Mouse (Mus musculus): ENCODE data around the gene A030005K14Rik. TPM values are rescaled to one million over a fixed set of nuclear protein-coding genes. Genes with fewer than 3 reads are reported as not detected.
A peak's percentile ranks its signal among the peaks of the same experiment; 100 is the strongest.

Gene A030005K14Rik
- not detected in 2 replicates for polyA plus RNA-seq (2015; fragmentation: Nextera tagmentation; extraction: Ambion mirVana)

DNA sequence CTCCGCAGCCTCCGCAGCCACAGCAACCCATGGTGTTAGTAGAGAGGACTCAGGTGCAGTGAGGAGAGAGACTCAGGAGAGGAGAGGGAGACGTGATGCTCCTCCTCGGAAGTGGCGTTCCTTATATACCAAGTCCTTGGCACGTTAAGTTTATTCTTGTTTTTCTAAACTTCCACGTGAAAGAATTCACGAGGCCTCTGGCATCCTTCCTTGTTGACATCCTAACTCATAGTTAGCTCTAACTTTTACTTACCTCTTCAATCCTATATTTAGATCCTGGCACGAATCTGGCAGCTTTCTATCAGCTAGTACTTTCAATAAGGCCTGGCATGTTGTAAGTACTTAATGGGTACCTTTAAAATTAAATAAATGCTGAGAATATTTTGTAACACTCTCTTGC is at the start of gene A030005K14Rik:
Gene A030005K14Rik (minus strand): TSS at position 101 of the 400 bp plus-strand sequence.
- no peak for ATAC-seq (ENCODE audit: low read depth)
- no peak within 1 kb of the TSS for H3K9ac ChIP-seq
- H3K4me2 ChIP-seq: no peak within 1 kb of the TSS
- H3K27ac ChIP-seq (replicated peaks): no peak within 1 kb of the TSS
- H3K4me3 ChIP-seq: no peak within 1 kb of the TSS
- no peaks in the 10 kb centered on the region for H3K9me3 ChIP-seq
- no peaks in the 10 kb centered on the region for H3K4me1 ChIP-seq (replicated peaks)
- H3K36me3 ChIP-seq: no peaks in the 10 kb centered on the region
- H3K27me3 ChIP-seq: no peaks in the 10 kb centered on the region
- WGBS: 92% methylated on average over 9 of the region's 9 CpGs

DNA sequence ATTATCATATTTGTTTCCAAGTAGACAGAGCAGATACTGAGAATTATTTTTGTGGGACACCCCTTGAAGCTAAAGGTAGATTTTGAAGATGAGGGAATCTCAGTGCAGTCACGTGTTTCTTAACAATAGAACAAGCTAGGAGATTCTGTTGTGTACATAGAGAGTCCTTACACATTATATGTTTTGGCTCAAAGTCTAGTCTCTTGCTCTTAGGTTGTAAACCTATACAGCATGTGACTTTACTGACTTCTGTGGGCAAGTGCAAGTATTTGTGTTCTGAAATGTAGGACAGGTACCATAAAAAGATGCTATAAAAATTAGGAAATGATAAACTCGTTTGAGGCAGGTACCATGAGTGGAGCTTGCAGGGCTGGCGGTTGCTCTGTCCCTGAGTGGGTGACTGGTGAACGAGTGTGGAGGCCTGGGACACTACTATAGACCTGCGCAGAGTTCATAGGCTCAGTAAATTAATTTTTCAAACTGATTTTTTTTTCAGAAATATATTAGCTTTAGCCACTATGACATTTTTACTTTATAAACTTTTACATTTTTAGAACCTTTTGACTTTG is 48.3 kb upstream of the A030005K14Rik start:
- no peak overlapping the region for H3K9ac ChIP-seq
- H3K27ac ChIP-seq (replicated peaks): no peak overlapping the region
- no peaks in the 10 kb centered on the region for H3K27me3 ChIP-seq
- H3K9me3 ChIP-seq: no peaks in the 10 kb centered on the region
- H3K4me1 ChIP-seq (replicated peaks): no peaks in the 10 kb centered on the region
- no peak for ATAC-seq (ENCODE audit: low read depth)
- H3K4me3 ChIP-seq: no peak overlapping the region
- H3K36me3 ChIP-seq: no peaks in the 10 kb centered on the region
- H3K4me2 ChIP-seq: no peak overlapping the region
- 88% methylated on average over 5 of the region's 5 CpGs for WGBS

DNA sequence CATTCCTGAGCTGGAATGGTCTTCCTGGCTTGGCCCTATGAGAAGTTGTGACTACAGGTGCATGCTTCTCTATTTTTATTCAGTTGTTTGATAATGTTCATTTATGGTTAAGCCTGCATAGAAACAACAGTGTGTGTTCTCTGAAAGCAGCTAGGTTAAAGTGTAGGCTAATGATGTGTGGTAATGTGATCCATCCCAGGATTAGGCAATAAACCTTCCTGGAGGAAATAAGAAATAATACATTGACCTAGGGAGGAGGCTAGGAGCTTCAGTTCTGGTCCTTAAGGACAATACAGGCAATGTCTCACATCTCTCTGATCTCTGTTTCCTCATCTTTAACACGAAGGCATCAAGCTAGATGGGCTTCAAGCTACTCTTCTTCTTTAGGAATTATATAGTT is 46.3 kb upstream of the A030005K14Rik start:
- Histone ChIP-seq H3K9ac (no peak overlapping the region), H3K4me1 (replicated peaks) (peaks cover 9% of the 10 kb centered on the region), H3K27me3 (no peaks in the 10 kb centered on the region), H3K27ac (replicated peaks) (no peak overlapping the region), H3K4me3 (no peak overlapping the region), H3K4me2 (no peak overlapping the region), H3K9me3 (no peaks in the 10 kb centered on the region), H3K36me3 (no peaks in the 10 kb centered on the region)
- no peak for ATAC-seq (ENCODE audit: low read depth)
- WGBS: 51% methylated on average over 1 of the region's 1 CpGs

DNA sequence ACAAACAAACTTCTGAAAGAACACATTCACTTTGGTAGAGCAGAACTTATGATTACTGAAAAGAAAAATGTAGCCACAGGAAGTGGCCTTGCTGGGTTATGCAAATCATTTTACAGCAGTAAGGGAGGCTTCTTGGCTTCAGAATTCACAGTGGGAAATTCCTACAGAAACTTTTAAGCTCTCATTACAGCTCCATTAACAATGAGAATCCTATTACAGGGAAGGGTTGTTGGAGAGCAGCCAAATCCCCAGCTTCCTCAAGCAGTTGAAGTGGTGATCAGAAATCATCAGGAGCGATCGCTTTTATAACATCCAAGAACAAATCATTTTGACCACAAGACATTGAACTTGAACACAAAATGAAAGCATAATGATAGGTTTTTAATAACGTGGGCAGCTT is 42.7 kb upstream of the A030005K14Rik start:
- H3K4me1 ChIP-seq (replicated peaks): peaks cover 9% of the 10 kb centered on the region
- no peak overlapping the region for H3K9ac ChIP-seq
- no peak overlapping the region for H3K4me3 ChIP-seq
- H3K36me3 ChIP-seq: no peaks in the 10 kb centered on the region
- peak; percentile 63; the same call in 1 of the 2 replicates for ATAC-seq (ENCODE audit: low read depth)
- H3K9me3 ChIP-seq: no peaks in the 10 kb centered on the region
- H3K27me3 ChIP-seq: no peaks in the 10 kb centered on the region
- H3K4me2 ChIP-seq: no peak overlapping the region
- H3K27ac ChIP-seq (replicated peaks): no peak overlapping the region
- 42% methylated on average over 3 of the region's 3 CpGs for WGBS

DNA sequence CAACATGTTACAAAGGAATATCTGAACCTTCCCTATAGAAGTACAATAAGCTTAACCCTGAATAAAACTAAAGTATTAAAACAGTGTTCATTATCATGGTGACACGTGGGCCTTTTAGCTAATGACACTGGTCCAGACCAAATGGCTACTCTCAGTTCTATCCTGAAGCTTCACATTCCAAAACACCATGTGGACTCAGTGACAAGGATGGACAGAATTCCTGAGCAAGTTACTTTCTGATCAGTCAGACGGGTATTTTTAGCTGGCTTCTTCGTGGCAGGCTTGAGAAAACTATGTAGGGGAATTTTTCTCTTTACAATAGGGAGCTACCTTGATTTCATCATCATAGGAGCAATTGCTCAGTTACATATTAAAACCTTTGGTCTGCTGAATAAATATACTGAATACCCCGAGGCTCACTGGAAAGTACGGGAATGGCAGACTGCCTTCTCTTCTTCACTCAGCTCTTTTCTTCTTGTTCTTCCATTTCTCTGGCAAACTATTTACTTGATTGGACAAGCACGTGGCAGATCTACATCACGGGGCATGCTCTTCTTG is 40.5 kb upstream of the A030005K14Rik start:
- Histone ChIP-seq H3K4me1 (replicated peaks) (peaks cover 9% of the 10 kb centered on the region), H3K9ac (no peak overlapping the region), H3K27ac (replicated peaks) (no peak overlapping the region), H3K36me3 (no peaks in the 10 kb centered on the region), H3K27me3 (no peaks in the 10 kb centered on the region), H3K9me3 (no peaks in the 10 kb centered on the region), H3K4me2 (no peak overlapping the region), H3K4me3 (no peak overlapping the region)
- WGBS: 89% methylated on average over 7 of the region's 7 CpGs
- no peak for ATAC-seq (ENCODE audit: low read depth)

DNA sequence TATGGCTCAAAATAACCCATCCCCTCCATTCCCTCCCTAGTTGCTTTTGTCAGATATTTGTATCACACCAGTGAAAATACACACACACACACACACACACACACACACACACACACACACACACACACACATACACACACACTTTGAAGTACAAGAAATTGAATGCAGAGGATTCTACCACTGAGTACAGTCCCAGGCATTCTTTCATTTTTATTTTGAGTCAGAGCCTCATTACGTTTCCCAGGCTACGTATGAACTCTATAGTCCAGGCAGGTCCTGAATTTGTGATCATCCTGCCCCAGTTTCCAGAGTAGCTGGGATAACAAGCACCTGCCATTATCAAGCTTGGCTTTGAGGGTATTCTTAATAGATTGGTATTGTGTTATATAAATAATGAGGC is 40.0 kb upstream of the A030005K14Rik start:
- Histone ChIP-seq H3K27me3 (no peaks in the 10 kb centered on the region), H3K9ac (no peak overlapping the region), H3K36me3 (no peaks in the 10 kb centered on the region), H3K9me3 (no peaks in the 10 kb centered on the region), H3K4me2 (no peak overlapping the region), H3K4me3 (no peak overlapping the region), H3K4me1 (replicated peaks) (peaks cover 9% of the 10 kb centered on the region), H3K27ac (replicated peaks) (no peak overlapping the region)
- WGBS: 78% methylated on average over 2 of the region's 2 CpGs
- ATAC-seq (ENCODE audit: low read depth): no peak

DNA sequence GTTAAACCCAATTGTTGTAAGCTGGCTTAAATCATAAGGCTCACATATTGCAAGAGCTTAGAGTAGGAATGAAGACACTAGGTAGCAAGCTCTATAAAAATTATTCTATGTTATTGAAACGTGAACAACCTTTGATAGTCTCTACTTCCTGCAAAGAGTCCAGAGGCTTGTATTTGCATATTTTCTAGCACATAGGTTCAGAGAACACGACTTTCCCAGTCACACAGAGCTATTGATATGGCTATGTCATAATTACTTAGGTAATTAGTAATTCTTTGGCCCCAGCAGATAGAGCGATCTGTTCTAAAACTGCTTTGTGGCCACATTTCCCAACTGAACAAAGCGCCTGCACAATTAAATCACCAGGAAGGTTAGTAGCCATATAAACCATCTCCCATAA is 37.8 kb upstream of the A030005K14Rik start:
- Histone ChIP-seq H3K36me3 (no peaks in the 10 kb centered on the region), H3K9ac (no peak overlapping the region), H3K4me1 (replicated peaks) (peaks cover 5% of the 10 kb centered on the region), H3K9me3 (no peaks in the 10 kb centered on the region), H3K27me3 (no peaks in the 10 kb centered on the region), H3K27ac (replicated peaks) (no peak overlapping the region), H3K4me2 (no peak overlapping the region), H3K4me3 (no peak overlapping the region)
- 75% methylated on average over 4 of the region's 4 CpGs for WGBS
- ATAC-seq (ENCODE audit: low read depth): no peak

- H3K4me2 ChIP-seq: no peak overlapping the region
- H3K9ac ChIP-seq: no peak overlapping the region
- no peak overlapping the region for H3K4me3 ChIP-seq
- no peak overlapping the region for H3K27ac ChIP-seq (replicated peaks)
- no peaks in the 10 kb centered on the region for H3K36me3 ChIP-seq
- H3K27me3 ChIP-seq: no peaks in the 10 kb centered on the region
- H3K9me3 ChIP-seq: no peaks in the 10 kb centered on the region
- 72% methylated on average over 3 of the region's 3 CpGs for WGBS
- no peaks in the 10 kb centered on the region for H3K4me1 ChIP-seq (replicated peaks)
- no peak for ATAC-seq (ENCODE audit: low read depth)
Measured at GRCm38 (mm10) chr1:83091268-83091667, 32.1 kb upstream of the A030005K14Rik start.

DNA sequence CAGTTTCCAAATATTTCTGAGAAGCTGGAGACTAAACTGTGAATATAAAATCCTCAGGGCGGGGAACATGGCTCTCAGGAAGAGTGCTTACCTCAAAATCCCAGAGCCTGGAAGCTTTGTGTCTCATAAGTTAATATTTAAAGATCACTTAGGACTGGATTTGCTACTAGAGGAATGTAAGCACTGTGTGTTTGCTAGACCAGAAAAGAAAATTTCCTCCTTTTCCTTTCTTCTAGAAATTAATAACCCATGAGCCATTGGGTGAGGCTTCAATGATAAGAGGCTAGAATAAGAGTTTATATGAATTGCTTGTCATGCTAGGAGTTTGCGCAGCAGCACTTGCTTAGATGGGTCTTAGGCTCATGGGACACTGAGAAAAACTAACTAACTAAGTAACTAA is 25.6 kb upstream of the A030005K14Rik start:
- no peak for ATAC-seq (ENCODE audit: low read depth)
- no peak overlapping the region for H3K4me2 ChIP-seq
- 89% methylated on average over 2 of the region's 2 CpGs for WGBS
- no peak overlapping the region for H3K4me3 ChIP-seq
- H3K36me3 ChIP-seq: no peaks in the 10 kb centered on the region
- no peak overlapping the region for H3K27ac ChIP-seq (replicated peaks)
- H3K27me3 ChIP-seq: no peaks in the 10 kb centered on the region
- H3K9me3 ChIP-seq: no peaks in the 10 kb centered on the region
- no peak overlapping the region for H3K9ac ChIP-seq
- no peaks in the 10 kb centered on the region for H3K4me1 ChIP-seq (replicated peaks)

GRCm38 (mm10) chr1:83077016-83077415 is 17.8 kb upstream of the A030005K14Rik start:
- H3K9me3 ChIP-seq: no peaks in the 10 kb centered on the region
- H3K27ac ChIP-seq (replicated peaks): no peak overlapping the region
- WGBS: 83% methylated on average over 6 of the region's 6 CpGs
- H3K4me1 ChIP-seq (replicated peaks): peaks cover 5% of the 10 kb centered on the region; the same call in 1 of the 2 replicates
- H3K4me2 ChIP-seq: no peak overlapping the region
- ATAC-seq (ENCODE audit: low read depth): no peak
- no peak overlapping the region for H3K4me3 ChIP-seq
- H3K9ac ChIP-seq: no peak overlapping the region
- H3K27me3 ChIP-seq: no peaks in the 10 kb centered on the region
- H3K36me3 ChIP-seq: no peaks in the 10 kb centered on the region

- H3K4me1 ChIP-seq (replicated peaks): peaks cover 5% of the 10 kb centered on the region; the same call in 1 of the 2 replicates
- peak overlapping the region; percentile 52 for H3K4me2 ChIP-seq
- no peak overlapping the region for H3K27ac ChIP-seq (replicated peaks)
- peak overlapping the region; percentile 16; the same call in 1 of the 2 replicates for H3K4me3 ChIP-seq
- H3K27me3 ChIP-seq: no peaks in the 10 kb centered on the region
- peak; percentile 65; the same call in 1 of the 2 replicates for ATAC-seq (ENCODE audit: low read depth)
- WGBS: 50% methylated on average over 11 of the region's 11 CpGs
- H3K36me3 ChIP-seq: no peaks in the 10 kb centered on the region
- no peak overlapping the region for H3K9ac ChIP-seq
- no peaks in the 10 kb centered on the region for H3K9me3 ChIP-seq
Measured at GRCm38 (mm10) chr1:83076190-83076917, 17.2 kb upstream of the A030005K14Rik start.

- no peaks in the 10 kb centered on the region for H3K36me3 ChIP-seq
- 0 out of 2 replicates have a peak, but pooled peaks have one; percentile 27 for ATAC-seq (ENCODE audit: low read depth)
- no peaks in the 10 kb centered on the region for H3K9me3 ChIP-seq
- peak overlapping the region; percentile 16; the same call in 1 of the 2 replicates for H3K4me3 ChIP-seq
- no peaks in the 10 kb centered on the region for H3K27me3 ChIP-seq
- peak overlapping the region; percentile 52 for H3K4me2 ChIP-seq
- H3K4me1 ChIP-seq (replicated peaks): peaks cover 5% of the 10 kb centered on the region; the same call in 1 of the 2 replicates
- WGBS: 36% methylated on average over 15 of the region's 15 CpGs
- no peak overlapping the region for H3K27ac ChIP-seq (replicated peaks)
- no peak overlapping the region for H3K9ac ChIP-seq
Measured at GRCm38 (mm10) chr1:83075526-83076189, 16.5 kb upstream of the A030005K14Rik start.
